Mouse (Mus musculus): ENCODE results near the gene Hmga2.

DNA sequence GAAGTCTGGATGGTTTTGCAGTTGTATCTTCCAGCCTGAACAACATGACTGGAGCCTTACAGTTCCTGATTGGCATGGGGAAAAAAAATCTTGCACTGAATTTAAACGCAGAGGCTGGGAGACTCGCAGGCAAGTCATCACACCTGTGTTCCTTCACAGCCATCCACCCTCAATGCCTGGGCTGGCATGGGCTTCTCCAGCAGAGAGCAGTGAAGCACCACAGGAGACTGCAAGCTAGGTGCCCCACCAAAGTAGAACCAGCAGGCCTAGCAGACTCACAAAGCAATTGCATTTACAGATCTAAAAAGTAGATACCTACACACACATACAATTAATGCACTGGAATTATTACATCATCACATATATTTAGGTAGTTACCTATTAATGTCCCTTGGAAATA lies 44.8 kb downstream of the Hmga2 start:
- TF ChIP-seq POLR2A (IDR thresholded peaks at IDR 0.05; ENCODE audit: insufficient read depth, low read length) (no peak), EP300 (IDR thresholded peaks at IDR 0.05; ENCODE audit: insufficient read depth, low read depth, low read length) (no peak)

All from ES-Bruce4 (cell line).